Mouse (Mus musculus): ENCODE results near the gene Sun1.

- TF ChIP-seq POLR2A (IDR thresholded peaks at IDR 0.05; ENCODE audit: control insufficient read depth in 1 of 2, insufficient read depth in 1 of 2, low read depth in 1 of 2, low read length in 2 of 2, poor library complexity in 1 of 2): no peak
- no peak for TF ChIP-seq MYC (IDR thresholded peaks at IDR 0.05; ENCODE audit: low read depth, low read length)
- TF ChIP-seq CTCF (IDR thresholded peaks at IDR 0.05 in 2 of 3, conservative IDR thresholded peaks at IDR 0.05 in 1 of 3; ENCODE audit: control insufficient read depth in 1 of 3, insufficient read depth in 1 of 3, low read depth in 2 of 3, low read length in 3 of 3, poor library complexity in 1 of 3, severe bottlenecking in 1 of 3): no peak
- no peak for TF ChIP-seq MAFK (IDR thresholded peaks at IDR 0.05; ENCODE audit: borderline replicate concordance, low read depth, low read length)
Measured at GRCm38 (mm10) chr5:139202127-139202526, 1.7 kb downstream of the Sun1 start.

Data from MEL (cell line).